ENCODE assay signal across 10 mouse cellular contexts in genomic region chr13:15468421-15468820, GRCm38 (mm10). TPM values are rescaled to one million over a fixed set of nuclear protein-coding genes. Genes with fewer than 3 reads are reported as not detected.
DNase-seq lines count a peak whose midpoint lies in the region; ATAC-seq and TF ChIP-seq lines count a peak whose summit lies in the region.
"Had no signal": no experiment of that assay in that cellular context is flagged by ENCODE, and none has a peak within 500 bp of the region (broad histone marks: within the 10 kb centered on the region; RNA-seq: fewer than 3 reads in every experiment).

No protein-coding gene starts in this region.

- H3K27me3 ChIP-seq in intestine, embryonic 15.5 days (replicated peaks): 0 out of 2 replicates have a peak, but pooled peaks cover 7% of the 10 kb centered on the region
- peaks cover 14% of the 10 kb centered on the region for H3K27me3 ChIP-seq in intestine, postnatal 0 days (replicated peaks; ENCODE audit: control insufficient read depth, insufficient read depth, low read length)
- H3K27me3 ChIP-seq in hindbrain, embryonic 13.5 days: peaks cover 16% of the 10 kb centered on the region
- H3K27me3 ChIP-seq in midbrain, embryonic 16.5 days (ENCODE audit: control insufficient read depth, insufficient read depth, low read depth, low read length): no peaks in the 10 kb centered on the region; the same call in 1 of the 2 replicates

- WGBS in intestine, embryonic 15.5 days: 41% methylated on average over 4 of the region's 4 CpGs
- 50% methylated on average over 4 of the region's 4 CpGs for WGBS in intestine, postnatal 0 days
- 16% methylated on average over 4 of the region's 4 CpGs for WGBS in hindbrain, embryonic 13.5 days
- WGBS in midbrain, embryonic 16.5 days: 25% methylated on average over 4 of the region's 4 CpGs

- H3K36me3 ChIP-seq in intestine, embryonic 15.5 days: no peaks in the 10 kb centered on the region
- no peaks in the 10 kb centered on the region for H3K36me3 ChIP-seq in intestine, postnatal 0 days (ENCODE audit: control insufficient read depth, insufficient read depth)
- H3K36me3 ChIP-seq in hindbrain, embryonic 13.5 days: no peaks in the 10 kb centered on the region
- no peaks in the 10 kb centered on the region for H3K36me3 ChIP-seq in midbrain, embryonic 16.5 days (ENCODE audit: control insufficient read depth, insufficient read depth, low read length)

- peak; percentile 55 for DNase-seq in embryo, embryonic 10.5 days (ENCODE audit: low spot score)
- DNase-seq in layer of hippocampus, postnatal 25 days (ENCODE audit: extremely low spot score in 1 of 2, low spot score in 1 of 2): no peak
- DNase-seq in gastrocnemius, postnatal 36 days: no peak
- DNase-seq: gastrocnemius, postnatal 14 days had no signal

- peak overlapping the region; percentile 5; the same call in 1 of the 2 replicates for H3K4me2 ChIP-seq in intestine, embryonic 15.5 days (replicated peaks)
- no peak overlapping the region for H3K4me2 ChIP-seq in intestine, postnatal 0 days (replicated peaks; ENCODE audit: low read depth)
- H3K4me2 ChIP-seq in hindbrain, embryonic 13.5 days: peak overlapping the region; percentile 22; the same call in 1 of the 2 replicates
- peak overlapping the region; percentile 12 for H3K4me2 ChIP-seq in midbrain, embryonic 16.5 days (ENCODE audit: low read length)

- TF ChIP-seq CTCF in intestine, postnatal 0 days (IDR thresholded peaks at IDR 0.05; ENCODE audit: low read depth): no peak

- peaks cover 7% of the 10 kb centered on the region; the same call in 1 of the 2 replicates for H3K4me1 ChIP-seq in intestine, embryonic 15.5 days (replicated peaks)
- H3K4me1 ChIP-seq in intestine, postnatal 0 days (replicated peaks; ENCODE audit: control insufficient read depth, insufficient read depth, low read length): no peaks in the 10 kb centered on the region
- peaks cover 39% of the 10 kb centered on the region for H3K4me1 ChIP-seq in hindbrain, embryonic 13.5 days (replicated peaks)
- H3K4me1 ChIP-seq in midbrain, embryonic 16.5 days (ENCODE audit: control insufficient read depth, insufficient read depth, low read length): peaks cover 22% of the 10 kb centered on the region

- H3K9ac ChIP-seq in intestine, embryonic 15.5 days: no peak overlapping the region
- H3K9ac ChIP-seq in intestine, postnatal 0 days (ENCODE audit: low read depth, low read length): no peak overlapping the region
- H3K9ac ChIP-seq in hindbrain, embryonic 13.5 days: no peak overlapping the region
- H3K9ac ChIP-seq in midbrain, embryonic 16.5 days (ENCODE audit: low read depth, low read length): no peak overlapping the region
- H3K9ac ChIP-seq: liver, embryonic 14.5 days had no signal

- no peak overlapping the region for H3K4me3 ChIP-seq in intestine, embryonic 15.5 days (replicated peaks)
- no peak overlapping the region for H3K4me3 ChIP-seq in intestine, postnatal 0 days (ENCODE audit: low read depth, low read length)
- H3K4me3 ChIP-seq in hindbrain, embryonic 13.5 days: no peak overlapping the region
- no peak overlapping the region for H3K4me3 ChIP-seq in midbrain, embryonic 16.5 days (ENCODE audit: low read depth, low read length)

- no peaks in the 10 kb centered on the region for H3K9me3 ChIP-seq in intestine, embryonic 15.5 days
- no peaks in the 10 kb centered on the region for H3K9me3 ChIP-seq in intestine, postnatal 0 days (ENCODE audit: control insufficient read depth)
- H3K9me3 ChIP-seq in hindbrain, embryonic 13.5 days: no peaks in the 10 kb centered on the region
- no peaks in the 10 kb centered on the region for H3K9me3 ChIP-seq in midbrain, embryonic 16.5 days (replicated peaks; ENCODE audit: control insufficient read depth, low read length, poor library complexity, severe bottlenecking)

- intact Hi-C loops in gastrocnemius, postnatal 36 days (cut with DNase I): no loop called here

- H3K27ac ChIP-seq in intestine, embryonic 15.5 days: no peak overlapping the region
- no peak overlapping the region for H3K27ac ChIP-seq in intestine, postnatal 0 days (ENCODE audit: low read depth, low read length)
- no peak overlapping the region for H3K27ac ChIP-seq in hindbrain, embryonic 13.5 days
- H3K27ac ChIP-seq in midbrain, embryonic 16.5 days (ENCODE audit: low read length): no peak overlapping the region
- H3K27ac ChIP-seq: liver, embryonic 14.5 days had no signal

- no peak for ATAC-seq in intestine, embryonic 15.5 days
- no peak for ATAC-seq in intestine, postnatal 0 days
- no peak for ATAC-seq in hindbrain, embryonic 13.5 days (ENCODE audit: low FRiP score)
- ATAC-seq in midbrain, embryonic 16.5 days: no peak
- ATAC-seq in erythroblast, adult 5-6 weeks (replicated peaks; ENCODE audit: low FRiP score, poor library complexity, severe bottlenecking): no peak

RNA-seq across cellular contexts. Expression of gene Gli3, which starts 5.4 kb away (rescaled TPM):
- polyA plus RNA-seq in intestine, embryonic 15.5 days (2015; fragmentation: Nextera tagmentation; extraction: Ambion mirVana): 13.4 and 14.0 TPM in 2 replicates
- 4.4 and 5.0 TPM in 2 replicates for polyA plus RNA-seq in intestine, postnatal 0 days (2015; fragmentation: Nextera tagmentation; extraction: Ambion mirVana)
- 7.4 and 7.9 TPM in 2 replicates for polyA plus RNA-seq in hindbrain, embryonic 13.5 days (2015; fragmentation: Nextera tagmentation; extraction: Ambion mirVana)
- 4.8 and 5.2 TPM in 2 replicates for polyA plus RNA-seq in midbrain, embryonic 16.5 days (2015; fragmentation: Nextera tagmentation; extraction: Ambion mirVana)
- total RNA-seq in erythroblast, adult 5-6 weeks (2015; ENCODE audit: low replicate concordance): not detected in 2 replicates
- not detected in 2 replicates for total RNA-seq in erythroblast, adult 5-6 weeks (2017; ENCODE audit: low replicate concordance)
- total RNA-seq in layer of hippocampus, postnatal 25 days (2021): 1 to 10 TPM; 8.1 to 9.1 TPM
- 1 to 10 TPM; 1.1 to 1.3 TPM for total RNA-seq in gastrocnemius, postnatal 36 days (2021)
